Mouse (Mus musculus): ENCODE results near the gene Tkfc. TPM values are rescaled to one million over a fixed set of nuclear protein-coding genes. Genes with fewer than 3 reads are reported as not detected.

Gene Tkfc
- polyA plus RNA-seq, 2 experiments, result 15.4 to 24.1 TPM

DNA sequence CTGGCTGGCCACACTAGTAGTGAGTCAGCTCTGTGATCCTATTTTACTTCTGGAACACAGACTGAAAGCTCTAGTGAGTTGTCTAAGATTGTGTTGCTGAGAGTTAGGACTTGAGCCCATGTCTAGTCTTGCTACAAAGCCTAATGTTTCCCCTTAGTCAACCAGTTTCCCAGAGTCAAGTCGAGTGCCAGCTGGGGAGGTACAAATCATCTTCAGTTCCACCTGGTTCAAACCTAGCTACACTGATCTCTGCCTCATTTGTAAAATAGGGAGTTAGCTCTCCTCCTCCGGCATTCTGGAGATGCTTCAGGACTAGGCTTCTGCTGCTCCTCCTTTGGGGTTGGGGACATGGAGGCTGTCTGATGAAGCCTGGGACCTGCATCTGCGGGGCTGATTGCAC is 920 bp downstream of the Tkfc start:
- H3K4me3 ChIP-seq (replicated peaks; ENCODE audit: low read length), result peak overlapping the region; percentile 85
- H3K27ac ChIP-seq (replicated peaks; ENCODE audit: low read depth, low read length), result peak overlapping the region; percentile 86
- H3K4me1 ChIP-seq (ENCODE audit: control insufficient read depth, insufficient read depth, low read length), result peaks cover 21% of the 10 kb centered on the region
- H3K4me2 ChIP-seq (replicated peaks; ENCODE audit: low read depth, low read length, severe bottlenecking), result peak overlapping the region; percentile 68
- H3K9me3 ChIP-seq (ENCODE audit: control insufficient read depth, low read length), result no peaks in the 10 kb centered on the region
- peaks cover 30% of the 10 kb centered on the region for H3K36me3 ChIP-seq (ENCODE audit: control insufficient read depth, insufficient read depth, low read length)
- ATAC-seq (ENCODE audit: low FRiP score, low read depth) (no peak), DNase-seq (ENCODE audit: low spot score) (no peak)
- peak overlapping the region; percentile 92 for H3K9ac ChIP-seq (ENCODE audit: low read depth, low read length, severe bottlenecking)
- 33% methylated on average over 3 of the region's 3 CpGs for WGBS
- H3K27me3 ChIP-seq (ENCODE audit: control insufficient read depth, insufficient read depth, low read length), result no peaks in the 10 kb centered on the region
- no peak for TF ChIP-seq POLR2A (IDR thresholded peaks at IDR 0.05; ENCODE audit: borderline replicate concordance, extremely low read depth, insufficient read depth, insufficient read length)

DNA sequence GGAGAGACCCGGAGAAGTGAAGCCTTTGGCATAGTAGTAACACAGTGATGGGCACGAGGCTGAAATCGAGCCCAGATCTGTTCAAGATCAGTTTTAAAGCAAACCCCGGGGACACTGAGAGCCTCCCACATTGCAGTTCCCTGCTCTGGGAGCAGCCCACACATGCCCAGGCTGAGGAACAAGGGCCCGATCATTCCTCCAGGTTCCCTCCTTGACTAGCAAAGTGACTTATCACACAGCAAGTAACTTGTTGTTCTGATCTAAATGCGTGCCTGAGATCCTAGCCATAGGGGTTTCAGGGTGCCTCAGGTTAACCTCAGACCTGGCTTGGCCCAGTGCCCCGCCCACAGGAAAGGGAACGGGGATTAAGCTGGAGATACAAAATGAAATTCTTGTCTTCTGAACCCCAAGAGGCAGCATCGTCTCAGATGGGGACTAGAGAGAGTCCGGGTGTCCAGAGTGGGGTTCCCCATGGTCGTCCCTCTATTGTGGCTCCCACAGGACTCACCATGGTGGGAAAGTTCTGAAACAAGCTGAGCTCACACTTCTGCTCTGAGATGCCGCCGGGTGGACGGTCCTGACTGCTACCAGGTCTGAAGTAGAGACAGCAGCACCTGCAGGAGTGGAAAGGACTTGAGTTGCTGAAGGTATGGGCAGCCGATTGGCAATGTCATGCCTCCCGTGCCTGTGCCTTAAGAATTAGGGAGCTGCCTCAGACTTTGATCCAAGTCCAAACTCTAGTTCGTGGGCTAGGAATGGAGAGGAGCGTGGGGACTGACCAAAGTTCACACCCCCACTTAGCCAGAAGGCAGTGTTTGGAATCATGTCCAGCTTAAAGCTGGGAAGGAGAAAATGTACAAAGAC is 1.6 kb downstream of the Tkfc start:
- no peak overlapping the region for H3K4me2 ChIP-seq (replicated peaks; ENCODE audit: low read depth, low read length, severe bottlenecking)
- H3K27me3 ChIP-seq (ENCODE audit: control insufficient read depth, insufficient read depth, low read length), result no peaks in the 10 kb centered on the region
- 87% methylated on average over 18 of the region's 18 CpGs for WGBS
- H3K4me3 ChIP-seq (replicated peaks; ENCODE audit: low read length), result no peak overlapping the region; the same call in 1 of the 2 replicates
- H3K4me1 ChIP-seq (ENCODE audit: control insufficient read depth, insufficient read depth, low read length), result peaks cover 21% of the 10 kb centered on the region
- H3K9ac ChIP-seq (ENCODE audit: low read depth, low read length, severe bottlenecking), result no peak overlapping the region
- ATAC-seq (ENCODE audit: low FRiP score, low read depth) (no peak), DNase-seq (ENCODE audit: low spot score) (no peak)
- H3K27ac ChIP-seq (replicated peaks; ENCODE audit: low read depth, low read length), result no peak overlapping the region
- H3K36me3 ChIP-seq (ENCODE audit: control insufficient read depth, insufficient read depth, low read length), result peaks cover 25% of the 10 kb centered on the region
- TF ChIP-seq POLR2A (IDR thresholded peaks at IDR 0.05; ENCODE audit: borderline replicate concordance, extremely low read depth, insufficient read depth, insufficient read length), result no peak
- no peaks in the 10 kb centered on the region for H3K9me3 ChIP-seq (ENCODE audit: control insufficient read depth, low read length)

- DNase-seq (ENCODE audit: low spot score) (peak; percentile 96), ATAC-seq (ENCODE audit: low FRiP score, low read depth) (peak; percentile 71)
- H3K9me3 ChIP-seq (ENCODE audit: control insufficient read depth, low read length), result no peaks in the 10 kb centered on the region
- H3K27me3 ChIP-seq (ENCODE audit: control insufficient read depth, insufficient read depth, low read length), result no peaks in the 10 kb centered on the region
- peak overlapping the region; percentile 88 for H3K27ac ChIP-seq (replicated peaks; ENCODE audit: low read depth, low read length)
- peaks cover 21% of the 10 kb centered on the region for H3K4me1 ChIP-seq (ENCODE audit: control insufficient read depth, insufficient read depth, low read length)
- WGBS, result 1% methylated on average over 9 of the region's 9 CpGs
- H3K4me3 ChIP-seq (replicated peaks; ENCODE audit: low read length), result peak overlapping the region; percentile 35
- H3K9ac ChIP-seq (ENCODE audit: low read depth, low read length, severe bottlenecking), result peak overlapping the region; percentile 72
- peak; percentile 93; the same call in 1 of the 2 replicates for TF ChIP-seq POLR2A (IDR thresholded peaks at IDR 0.05; ENCODE audit: borderline replicate concordance, extremely low read depth, insufficient read depth, insufficient read length)
- peaks cover 22% of the 10 kb centered on the region for H3K36me3 ChIP-seq (ENCODE audit: control insufficient read depth, insufficient read depth, low read length)
- H3K4me2 ChIP-seq (replicated peaks; ENCODE audit: low read depth, low read length, severe bottlenecking), result peak overlapping the region; percentile 62
Measured at GRCm38 (mm10) chr19:10602787-10603186, 2.7 kb downstream of the Tkfc start.

DNA sequence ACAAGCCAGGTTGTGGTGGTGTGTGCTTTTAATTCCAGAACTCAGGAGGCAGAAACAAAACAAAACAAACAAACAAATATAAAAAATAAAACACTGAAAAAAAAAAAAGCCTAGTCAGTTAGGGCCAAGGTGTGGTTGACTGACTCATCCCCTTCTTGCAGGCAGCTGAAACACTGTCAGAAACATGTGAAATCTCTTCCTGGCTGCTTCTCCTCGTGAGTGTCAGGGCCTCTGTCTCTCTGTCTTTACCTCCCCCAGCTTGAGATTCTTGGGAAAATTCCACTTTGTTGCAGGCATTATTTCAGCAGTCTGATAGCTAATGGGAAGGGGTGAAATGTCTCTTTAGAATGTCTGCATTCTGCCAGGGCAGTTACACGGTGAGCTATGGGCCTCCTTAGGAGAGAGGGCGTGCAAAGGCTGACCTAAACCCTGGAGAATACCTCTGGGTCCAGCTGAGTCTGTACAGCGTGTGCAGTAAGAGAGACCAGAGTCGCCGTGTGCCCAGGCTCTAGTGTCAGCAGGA is 3.1 kb downstream of the Tkfc start:
- Histone ChIP-seq H3K4me3 (replicated peaks; ENCODE audit: low read length) (peak overlapping the region; percentile 35), H3K9ac (ENCODE audit: low read depth, low read length, severe bottlenecking) (peak overlapping the region; percentile 72), H3K4me1 (ENCODE audit: control insufficient read depth, insufficient read depth, low read length) (peaks cover 21% of the 10 kb centered on the region), H3K27ac (replicated peaks; ENCODE audit: low read depth, low read length) (peak overlapping the region; percentile 88), H3K36me3 (ENCODE audit: control insufficient read depth, insufficient read depth, low read length) (peaks cover 18% of the 10 kb centered on the region), H3K9me3 (ENCODE audit: control insufficient read depth, low read length) (no peaks in the 10 kb centered on the region), H3K4me2 (replicated peaks; ENCODE audit: low read depth, low read length, severe bottlenecking) (peak overlapping the region; percentile 62), H3K27me3 (ENCODE audit: control insufficient read depth, insufficient read depth, low read length) (no peaks in the 10 kb centered on the region)
- peak; percentile 7; the same call in 1 of the 2 replicates for ATAC-seq (ENCODE audit: low FRiP score, low read depth)
- TF ChIP-seq POLR2A (IDR thresholded peaks at IDR 0.05; ENCODE audit: borderline replicate concordance, extremely low read depth, insufficient read depth, insufficient read length), result no peak
- 7% methylated on average over 6 of the region's 6 CpGs for WGBS
- DNase-seq (ENCODE audit: low spot score), result no peak

DNA sequence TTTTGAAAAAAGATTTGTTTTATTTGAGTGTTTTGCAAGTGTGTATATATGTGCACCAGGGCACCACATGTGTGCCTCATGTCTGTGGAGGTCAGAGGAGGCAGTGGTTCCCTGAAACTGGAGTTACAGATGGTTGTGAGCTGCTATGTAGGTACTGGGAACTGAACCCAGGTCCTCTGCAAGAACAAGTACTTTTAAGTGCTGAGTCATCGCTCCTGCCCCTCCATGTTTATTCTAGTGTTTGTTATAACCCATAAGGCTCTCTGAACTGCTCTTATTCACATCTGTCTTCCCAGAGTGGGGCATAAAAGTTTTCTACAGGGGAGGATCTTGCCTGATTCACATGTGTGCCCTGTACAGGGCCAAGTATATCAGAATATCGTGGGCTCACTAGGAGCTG is 5.8 kb downstream of the Tkfc start:
- WGBS, result 89% methylated on average over 2 of the region's 2 CpGs
- peaks cover 33% of the 10 kb centered on the region; the same call in 1 of the 2 replicates for H3K36me3 ChIP-seq (ENCODE audit: control insufficient read depth, insufficient read depth, low read length)
- H3K27ac ChIP-seq (replicated peaks; ENCODE audit: low read depth, low read length), result no peak overlapping the region
- no peak for TF ChIP-seq POLR2A (IDR thresholded peaks at IDR 0.05; ENCODE audit: borderline replicate concordance, extremely low read depth, insufficient read depth, insufficient read length)
- ATAC-seq (ENCODE audit: low FRiP score, low read depth) (no peak), DNase-seq (ENCODE audit: low spot score) (no peak)
- H3K4me1 ChIP-seq (ENCODE audit: control insufficient read depth, insufficient read depth, low read length), result peaks cover 12% of the 10 kb centered on the region
- H3K9me3 ChIP-seq (ENCODE audit: control insufficient read depth, low read length), result no peaks in the 10 kb centered on the region
- H3K9ac ChIP-seq (ENCODE audit: low read depth, low read length, severe bottlenecking), result no peak overlapping the region
- no peak overlapping the region for H3K4me3 ChIP-seq (replicated peaks; ENCODE audit: low read length)
- H3K4me2 ChIP-seq (replicated peaks; ENCODE audit: low read depth, low read length, severe bottlenecking), result no peak overlapping the region
- H3K27me3 ChIP-seq (ENCODE audit: control insufficient read depth, insufficient read depth, low read length), result no peaks in the 10 kb centered on the region

All from limb, embryonic 14.5 days (tissue).